Mouse (Mus musculus) heart, embryonic 10.5 days (tissue): Measurements from ENCODE around the gene Arid2. TPM values are rescaled to one million over a fixed set of nuclear protein-coding genes. Genes with fewer than 3 reads are reported as not detected.
"Not testable (repeated sequence)": the region's sequence is repeated elsewhere in the genome, so short reads cannot be mapped to it uniquely, and the experiment has no call there.

Source experiments
- DNase-seq: peaks from one replicate; pipeline ENCODE4 v3.0.0-alpha.2; 2017; ENCODE audit warnings: low spot score
- H3K27ac ChIP-seq: fragments of 300-500 bp; sonication (generic); 2 replicates; pipeline ENCODE4 v1.5.1; 2016; ENCODE audit warnings: mild to moderate bottlenecking
- H3K27me3 ChIP-seq: fragments of 300-500 bp; sonication (generic); 2 replicates; pipeline ENCODE4 v1.6.1; 2016; ENCODE audit warnings: mild to moderate bottlenecking; ENCODE audit not compliant: poor library complexity, insufficient read depth, severe bottlenecking
- H3K36me3 ChIP-seq: fragments of 300-500 bp; sonication (generic); 2 replicates; pipeline ENCODE4 v1.6.1; 2016; ENCODE audit warnings: mild to moderate bottlenecking, moderate library complexity
- H3K4me1 ChIP-seq: fragments of 300-500 bp; sonication (generic); 2 replicates; pipeline ENCODE4 v1.6.1; 2016; ENCODE audit warnings: mild to moderate bottlenecking
- H3K4me3 ChIP-seq: fragments of 300-500 bp; sonication (generic); 2 replicates; pipeline ENCODE4 v1.5.1; 2016; ENCODE audit warnings: mild to moderate bottlenecking, moderate library complexity
- H3K9me3 ChIP-seq: fragments of 300-500 bp; sonication (generic); 2 replicates; pipeline ENCODE4 v1.6.1; 2016; ENCODE audit warnings: mild to moderate bottlenecking, moderate library complexity
- WGBS: fragments of 180-500 bp; shearing (Covaris S2); methylation state at CpG from one replicate; pipeline ENCODE4 v1.1.7; 2016; 5-methylcytosine and 5-hydroxymethylcytosine counted together
- polyA plus RNA-seq: library from polyadenylated mRNA; unstranded; fragments of >200 nt; fragmentation: Nextera tagmentation; extraction: Ambion mirVana; gene quantifications from 2 replicates; pipeline ENCODE4 v1.2.1, GENCODE M21; 2016

Arid2 gene
- polyA plus RNA-seq, 1 experiment from 2014 or later = 22.0 TPM

DNA sequence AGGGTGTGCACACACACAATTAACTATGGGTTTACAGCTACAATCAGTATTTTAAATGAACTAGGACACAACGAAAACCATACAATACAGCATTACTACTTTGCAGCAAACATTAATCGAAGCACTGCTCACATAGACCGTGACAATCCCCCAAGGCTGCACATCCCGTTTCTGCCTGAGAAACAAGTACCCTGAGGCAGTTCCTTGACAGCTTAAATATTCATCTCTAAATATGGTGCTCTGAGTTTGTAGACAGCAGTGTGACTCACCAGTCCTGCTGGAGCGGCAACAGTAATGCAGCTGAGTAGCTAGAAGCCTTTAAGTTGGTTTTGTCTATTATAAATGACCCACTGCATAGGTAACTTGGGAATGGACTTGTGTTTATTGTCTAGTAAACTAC lies 118.2 kb downstream of the Arid2 start:
- Histone ChIP-seq H3K36me3 (peaks cover 51% of the 10 kb centered on the region), H3K4me3 (no peak overlapping the region), H3K27me3 (no peaks in the 10 kb centered on the region), H3K4me1 (no peaks in the 10 kb centered on the region), H3K27ac (no peak overlapping the region), H3K9me3 (no peaks in the 10 kb centered on the region)
- DNase-seq = no peak
- WGBS = 89% methylated on average over 5 of the region's 5 CpGs

- no peak overlapping the region for H3K4me3 ChIP-seq
- peaks cover 53% of the 10 kb centered on the region for H3K36me3 ChIP-seq
- H3K4me1 ChIP-seq = no peaks in the 10 kb centered on the region
- 86% methylated on average over 4 of the region's 4 CpGs for WGBS
- no peak for DNase-seq
- no peaks in the 10 kb centered on the region for H3K27me3 ChIP-seq
- no peaks in the 10 kb centered on the region for H3K9me3 ChIP-seq
- no peak overlapping the region for H3K27ac ChIP-seq
Observed at GRCm38 (mm10) chr15:96406253-96406652, 118.9 kb downstream of the Arid2 start.

- no peak for DNase-seq
- H3K27me3 ChIP-seq = no peaks in the 10 kb centered on the region
- no peak overlapping the region for H3K4me3 ChIP-seq
- H3K9me3 ChIP-seq = no peaks in the 10 kb centered on the region
- H3K36me3 ChIP-seq = peaks cover 53% of the 10 kb centered on the region
- no peak overlapping the region for H3K27ac ChIP-seq
- no peaks in the 10 kb centered on the region for H3K4me1 ChIP-seq
- 84% methylated on average over 2 of the region's 2 CpGs for WGBS
Observed at GRCm38 (mm10) chr15:96407151-96407550, 119.8 kb downstream of the Arid2 start.

- 84% methylated on average over 6 of the region's 6 CpGs for WGBS
- Histone ChIP-seq H3K27ac (no peak overlapping the region), H3K36me3 (peaks cover 59% of the 10 kb centered on the region)
Observed at GRCm38 (mm10) chr15:96408717-96409121, 121.4 kb downstream of the Arid2 start.

GRCm38 (mm10) chr15:96418161-96418560 lies 130.8 kb downstream of the Arid2 start:
- Histone ChIP-seq H3K9me3 (no peaks in the 10 kb centered on the region), H3K4me3 (no peak overlapping the region), H3K4me1 (no peaks in the 10 kb centered on the region), H3K27ac (no peak overlapping the region), H3K27me3 (no peaks in the 10 kb centered on the region), H3K36me3 (peaks cover 97% of the 10 kb centered on the region)
- DNase-seq = no peak
- 93% methylated on average over 12 of the region's 12 CpGs for WGBS

More at GRCm38 (mm10) chr15:96408717-96409121, 121.4 kb downstream of the Arid2 start:
- DNase-seq = no peak
- Histone ChIP-seq H3K4me1 (no peaks in the 10 kb centered on the region), H3K27me3 (no peaks in the 10 kb centered on the region), H3K9me3 (no peaks in the 10 kb centered on the region), H3K4me3 (no peak overlapping the region)

DNA sequence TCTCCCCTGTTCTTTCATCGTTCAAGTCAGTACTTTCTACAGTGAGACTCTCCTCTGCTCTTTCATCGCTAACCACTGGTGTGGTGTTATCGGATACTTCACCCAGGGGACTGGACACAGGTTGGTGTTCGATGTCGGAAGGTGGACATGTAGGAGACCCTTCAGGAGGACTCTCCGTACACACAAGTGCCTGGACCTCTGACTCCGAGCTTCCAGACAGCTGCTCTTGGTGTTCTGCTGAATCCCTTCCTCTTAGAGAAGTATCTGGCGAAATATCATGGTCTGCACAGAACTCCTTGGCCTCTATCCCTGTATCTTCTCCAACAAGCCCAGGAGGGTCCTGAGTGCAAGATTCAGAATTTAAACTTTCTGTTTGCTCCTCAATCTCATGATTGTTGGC lies 132.6 kb downstream of the Arid2 start:
- Histone ChIP-seq H3K27ac (no peak overlapping the region), H3K9me3 (no peaks in the 10 kb centered on the region), H3K4me1 (no peaks in the 10 kb centered on the region), H3K36me3 (peaks cover 93% of the 10 kb centered on the region), H3K27me3 (no peaks in the 10 kb centered on the region), H3K4me3 (no peak overlapping the region)
- 92% methylated on average over 8 of the region's 8 CpGs for WGBS
- DNase-seq = no peak

DNA sequence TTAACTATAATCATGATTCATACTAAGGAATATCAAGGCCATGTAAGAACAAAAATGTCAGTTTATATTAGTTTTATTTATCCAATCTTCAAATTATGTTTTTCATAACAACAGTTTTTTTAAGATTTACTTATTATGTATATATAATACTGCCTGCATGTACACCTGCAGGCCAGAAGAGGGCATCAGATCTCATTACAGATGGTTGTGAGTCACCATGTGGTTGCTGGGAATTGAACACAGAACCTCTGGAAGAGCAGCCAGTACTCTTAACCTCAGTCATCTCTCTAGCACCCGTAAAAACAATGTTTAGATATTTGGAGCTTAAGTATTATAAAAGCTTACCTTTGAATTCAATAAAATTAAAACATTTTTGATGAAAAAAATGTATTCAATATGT lies 146.9 kb downstream of the Arid2 start:
- no peaks in the 10 kb centered on the region for H3K9me3 ChIP-seq
- no peaks in the 10 kb centered on the region for H3K4me1 ChIP-seq
- H3K27me3 ChIP-seq = no peaks in the 10 kb centered on the region
- no peak overlapping the region for H3K4me3 ChIP-seq
- H3K36me3 ChIP-seq = peaks cover 67% of the 10 kb centered on the region
- 94% methylated on average over 1 of the region's 1 CpGs for WGBS
- no peak overlapping the region for H3K27ac ChIP-seq
- no peak for DNase-seq

GRCm38 (mm10) chr15:96441480-96441879 lies 154.2 kb downstream of the Arid2 start:
- 74% methylated on average over 6 of the region's 6 CpGs for WGBS

GRCm38 (mm10) chr15:96446785-96447184 lies 159.5 kb downstream of the Arid2 start:
- DNase-seq = no peak
- peaks cover 52% of the 10 kb centered on the region for H3K36me3 ChIP-seq
- H3K4me1 ChIP-seq = no peaks in the 10 kb centered on the region
- no peak overlapping the region for H3K4me3 ChIP-seq
- no peaks in the 10 kb centered on the region for H3K27me3 ChIP-seq
- H3K27ac ChIP-seq = no peak overlapping the region
- no peaks in the 10 kb centered on the region for H3K9me3 ChIP-seq
- WGBS = 84% methylated on average over 10 of the region's 10 CpGs

More at GRCm38 (mm10) chr15:96441480-96441879, 154.2 kb downstream of the Arid2 start:
- H3K27ac ChIP-seq, DNase-seq, H3K9me3 ChIP-seq, H3K27me3 ChIP-seq, H3K4me3 ChIP-seq, H3K4me1 ChIP-seq: not testable (repeated sequence)
- H3K36me3 ChIP-seq = peaks cover 52% of the 10 kb centered on the region

DNA sequence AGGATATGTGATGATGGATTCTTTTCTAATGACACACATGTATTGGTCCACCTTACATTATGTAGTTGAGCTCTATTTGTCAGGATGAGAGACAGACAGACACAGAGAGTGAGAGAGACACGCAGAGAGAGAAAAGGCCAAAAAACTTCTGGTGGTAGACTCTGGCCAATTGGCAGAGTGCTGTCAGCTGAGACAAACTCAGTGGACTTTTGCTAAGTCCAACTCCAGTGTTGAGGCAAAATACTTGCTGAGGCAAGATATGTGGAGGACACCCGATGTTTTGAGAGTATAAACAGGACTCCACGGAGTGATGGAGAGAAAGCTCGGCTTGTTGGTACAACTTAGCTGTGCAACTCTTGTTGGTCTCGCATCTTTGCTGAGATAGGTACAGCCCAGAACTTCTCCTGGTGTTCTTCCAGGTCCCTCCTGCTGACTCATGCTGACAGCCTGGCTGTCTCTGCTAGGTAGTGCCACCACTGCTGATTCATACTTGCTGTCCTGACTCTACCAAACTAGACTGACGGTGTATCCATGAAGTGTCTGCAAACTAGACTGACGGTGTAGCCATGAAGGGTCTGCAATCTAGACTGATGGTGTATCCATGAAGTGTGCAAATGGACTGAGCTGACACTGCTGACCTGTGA lies 161.5 kb downstream of the Arid2 start:
- WGBS = 87% methylated on average over 7 of the region's 7 CpGs
- H3K27ac ChIP-seq = no peak overlapping the region
- H3K4me3 ChIP-seq = no peak overlapping the region
- H3K9me3 ChIP-seq = no peaks in the 10 kb centered on the region
- H3K36me3 ChIP-seq = peaks cover 42% of the 10 kb centered on the region
- no peaks in the 10 kb centered on the region for H3K4me1 ChIP-seq
- no peaks in the 10 kb centered on the region for H3K27me3 ChIP-seq
- no peak for DNase-seq

- H3K27ac ChIP-seq = no peak overlapping the region
- WGBS = 95% methylated on average over 1 of the region's 1 CpGs
Observed at GRCm38 (mm10) chr15:96453346-96453745, 166.0 kb downstream of the Arid2 start.

More at GRCm38 (mm10) chr15:96453346-96453745, 166.0 kb downstream of the Arid2 start:
- Histone ChIP-seq H3K27me3 (no peaks in the 10 kb centered on the region), H3K36me3 (peaks cover 30% of the 10 kb centered on the region), H3K9me3 (no peaks in the 10 kb centered on the region), H3K4me3 (no peak overlapping the region), H3K4me1 (peaks cover 16% of the 10 kb centered on the region; the same call in 1 of the 2 replicates)
- no peak for DNase-seq
